In genomic region chr2:169782874-169783680, GRCm38 (mm10) we compare ENCODE assay signal across 13 mouse cellular contexts.
DNase-seq lines count a peak whose midpoint lies in the region; ATAC-seq lines count a peak whose summit lies in the region.
"Had no signal": no experiment of that assay in that cellular context is flagged by ENCODE, and none has a peak within 500 bp of the region (broad histone marks: within the 10 kb centered on the region; RNA-seq: fewer than 3 reads in every experiment).

No protein-coding gene starts in this region.

- H3K9ac ChIP-seq in heart, embryonic 16.5 days (ENCODE audit: low read length): no peak overlapping the region
- H3K9ac ChIP-seq in lung, embryonic 16.5 days (ENCODE audit: low read length): no peak overlapping the region
- no peak overlapping the region for H3K9ac ChIP-seq in limb, embryonic 12.5 days (replicated peaks)
- H3K9ac ChIP-seq: forebrain, embryonic 12.5 days had no signal

- H3K9me3 ChIP-seq in heart, embryonic 16.5 days (replicated peaks; ENCODE audit: control insufficient read depth, low read length): no peaks in the 10 kb centered on the region
- H3K9me3 ChIP-seq in lung, embryonic 16.5 days (ENCODE audit: control insufficient read depth, low read length): no peaks in the 10 kb centered on the region
- no peaks in the 10 kb centered on the region for H3K9me3 ChIP-seq in limb, embryonic 12.5 days
- no peaks in the 10 kb centered on the region; the same call in 1 of the 2 replicates for H3K9me3 ChIP-seq in forebrain, embryonic 10.5 days
- H3K9me3 ChIP-seq: forebrain, embryonic 12.5 days had no signal

- ATAC-seq in heart, embryonic 16.5 days (replicated peaks; ENCODE audit: extremely low read depth, insufficient read depth, low FRiP score): peak; percentile 34; the same call in 1 of the 2 replicates
- ATAC-seq in lung, embryonic 16.5 days (ENCODE audit: low read depth): peak; percentile 79
- no peak for ATAC-seq in limb, embryonic 12.5 days (ENCODE audit: insufficient number of reproducible peaks, insufficient read depth, low FRiP score, low TSS enrichment, low read depth)
- peak; percentile 85 for ATAC-seq in megakaryocyte-erythroid progenitor cell, adult 5-6 weeks (replicated peaks; ENCODE audit: low FRiP score, low TSS enrichment, poor library complexity, severe bottlenecking)
- ATAC-seq: CD4-positive, CD25-positive, alpha-beta regulatory T cell, adult 4 months; hindbrain, embryonic 16.5 days had no signal

- intact Hi-C loops in heart, postnatal 36 days (cut with DNase I): no loop called here

- H3K27me3 ChIP-seq in heart, embryonic 16.5 days (ENCODE audit: control insufficient read depth, insufficient read depth, low read length): peaks cover 2% of the 10 kb centered on the region; the same call in 1 of the 2 replicates
- no peaks in the 10 kb centered on the region for H3K27me3 ChIP-seq in lung, embryonic 16.5 days (ENCODE audit: control insufficient read depth, insufficient read depth, low read depth, low read length)
- H3K27me3 ChIP-seq in limb, embryonic 12.5 days: no peaks in the 10 kb centered on the region
- no peaks in the 10 kb centered on the region for H3K27me3 ChIP-seq in forebrain, embryonic 10.5 days (ENCODE audit: poor library complexity, severe bottlenecking)

- peaks cover 14% of the 10 kb centered on the region for H3K4me1 ChIP-seq in heart, embryonic 16.5 days (ENCODE audit: control insufficient read depth, insufficient read depth, low read length)
- H3K4me1 ChIP-seq in lung, embryonic 16.5 days (replicated peaks; ENCODE audit: control insufficient read depth, insufficient read depth, low read length): peaks cover 32% of the 10 kb centered on the region
- peaks cover 40% of the 10 kb centered on the region for H3K4me1 ChIP-seq in limb, embryonic 12.5 days (replicated peaks)
- peaks cover 12% of the 10 kb centered on the region; the same call in 1 of the 2 replicates for H3K4me1 ChIP-seq in forebrain, embryonic 10.5 days

- H3K4me3 ChIP-seq in heart, embryonic 16.5 days (ENCODE audit: low read length): no peak overlapping the region
- no peak overlapping the region for H3K4me3 ChIP-seq in lung, embryonic 16.5 days (ENCODE audit: low read length)
- no peak overlapping the region for H3K4me3 ChIP-seq in limb, embryonic 12.5 days (replicated peaks)
- no peak overlapping the region for H3K4me3 ChIP-seq in forebrain, embryonic 10.5 days
- H3K4me3 ChIP-seq: forebrain, embryonic 12.5 days had no signal

- WGBS in heart, embryonic 16.5 days: 30% methylated on average over 26 of the region's 26 CpGs
- WGBS in lung, embryonic 16.5 days: 31% methylated on average over 26 of the region's 26 CpGs
- 19% methylated on average over 26 of the region's 26 CpGs for WGBS in limb, embryonic 12.5 days
- 89% methylated on average over 26 of the region's 26 CpGs for WGBS in forebrain, embryonic 10.5 days

- H3K27ac ChIP-seq in heart, embryonic 16.5 days (ENCODE audit: low read length): no peak overlapping the region
- no peak overlapping the region; the same call in 1 of the 2 replicates for H3K27ac ChIP-seq in lung, embryonic 16.5 days (ENCODE audit: low read length)
- H3K27ac ChIP-seq in limb, embryonic 12.5 days: no peak overlapping the region
- no peak overlapping the region for H3K27ac ChIP-seq in forebrain, embryonic 10.5 days
- H3K27ac ChIP-seq: forebrain, embryonic 12.5 days had no signal

- no peaks in the 10 kb centered on the region for H3K36me3 ChIP-seq in heart, embryonic 16.5 days (ENCODE audit: control insufficient read depth, insufficient read depth)
- H3K36me3 ChIP-seq in lung, embryonic 16.5 days (ENCODE audit: control insufficient read depth, insufficient read depth, low read length): no peaks in the 10 kb centered on the region
- no peaks in the 10 kb centered on the region for H3K36me3 ChIP-seq in limb, embryonic 12.5 days
- H3K36me3 ChIP-seq in forebrain, embryonic 10.5 days (replicated peaks): no peaks in the 10 kb centered on the region
- H3K36me3 ChIP-seq: forebrain, embryonic 12.5 days had no signal

- DNase-seq in heart, postnatal 36 days: no peak
- no peak for DNase-seq in lung, postnatal 36 days
- DNase-seq in forebrain, embryonic 10.5 days (ENCODE audit: extremely low spot score, low spot score): no peak
- DNase-seq in thymus, postnatal 25 days: no peak
- DNase-seq: adrenal gland, adult 8-10 months; heart, adult 11 months had no signal

- peak overlapping the region; percentile 14; the same call in 1 of the 2 replicates for H3K4me2 ChIP-seq in heart, embryonic 16.5 days (ENCODE audit: low read depth, low read length)
- H3K4me2 ChIP-seq in lung, embryonic 16.5 days (ENCODE audit: low read depth, low read length): peak overlapping the region; percentile 27
- H3K4me2 ChIP-seq in limb, embryonic 12.5 days: peak overlapping the region; percentile 3; the same call in 1 of the 2 replicates
- H3K4me2 ChIP-seq: forebrain, embryonic 12.5 days had no signal
